Mouse (Mus musculus) frontal cortex, adult 2 months (tissue): ENCODE results near the gene Hcfc1. TPM values are rescaled to one million over a fixed set of nuclear protein-coding genes. Genes with fewer than 3 reads are reported as not detected.

Experiments
- polyA plus RNA-seq: library from polyadenylated mRNA; depleted of rRNA; stranded (reverse); fragments of >200 nt; gene quantifications from 2 replicates; pipeline ENCODE4 v1.2.3, GENCODE M21; 2012; rRNA removed

Hcfc1 gene
- polyA plus RNA-seq, 1 experiment = 41.1 TPM

Other genes with a start within 250 kb of the Hcfc1 start
- gene Abcd1, start 249.8 kb downstream of the Hcfc1 start, polyA plus RNA-seq = 15.8 and 17.6 TPM in 2 replicates
- 11.4 and 12.2 TPM in 2 replicates for gene Plxnb3, start 209.3 kb downstream of the Hcfc1 start, polyA plus RNA-seq
- 19.1 and 20.2 TPM in 2 replicates for gene Srpk3, start 192.0 kb downstream of the Hcfc1 start, polyA plus RNA-seq
- gene Idh3g, start 179.5 kb downstream of the Hcfc1 start, polyA plus RNA-seq = 545 and 567 TPM in 2 replicates
- gene Ssr4, start 179.3 kb downstream of the Hcfc1 start, polyA plus RNA-seq = 142 and 161 TPM in 2 replicates
- gene Pdzd4, start 141.4 kb downstream of the Hcfc1 start, polyA plus RNA-seq = 89.4 and 92.9 TPM in 2 replicates
- not detected in 2 replicates for gene Avpr2, start 74.3 kb downstream of the Hcfc1 start, polyA plus RNA-seq
- gene L1cam, start 70.3 kb downstream of the Hcfc1 start, polyA plus RNA-seq = 88.7 and 113 TPM in 2 replicates
- gene Arhgap4, start 44.5 kb downstream of the Hcfc1 start, polyA plus RNA-seq = 6.4 and 7.3 TPM in 2 replicates
- 77.6 and 80.3 TPM in 2 replicates for gene Naa10, start 44.4 kb downstream of the Hcfc1 start, polyA plus RNA-seq
- 9.2 and 10.0 TPM in 2 replicates for gene Renbp, start 35.5 kb downstream of the Hcfc1 start, polyA plus RNA-seq
- gene Irak1, start 57.6 kb upstream of the Hcfc1 start, polyA plus RNA-seq = 91.0 and 101 TPM in 2 replicates
- 0.25 and 0.32 TPM in 2 replicates for gene Opn1mw, start 161.1 kb upstream of the Hcfc1 start, polyA plus RNA-seq
- 29.7 and 30.6 TPM in 2 replicates for gene Mecp2, start 169.0 kb upstream of the Hcfc1 start, polyA plus RNA-seq
- not detected in 2 replicates for gene Tex28, start 201.5 kb upstream of the Hcfc1 start, polyA plus RNA-seq
- gene Tktl1, start 210.9 kb upstream of the Hcfc1 start, polyA plus RNA-seq = 0.04 TPM in 2 replicates